Mouse (Mus musculus) gastrocnemius, postnatal 10 days (tissue): ENCODE measurements at regions not wholly inside any gene's neighbourhood (a gene's known extent, or its start where the extent isn't known, plus 50 kb on each side); places are given as distances from the start of the nearest gene placed in this dataset.
"Not testable (repeated sequence)": the region's sequence is repeated elsewhere in the genome, so short reads cannot be mapped to it uniquely, and the experiment has no call there.

Source experiments
- DNase-seq: peaks from one replicate; pipeline ENCODE4 v3.0.0; 2021; ENCODE audit warnings: mixed read lengths

DNA sequence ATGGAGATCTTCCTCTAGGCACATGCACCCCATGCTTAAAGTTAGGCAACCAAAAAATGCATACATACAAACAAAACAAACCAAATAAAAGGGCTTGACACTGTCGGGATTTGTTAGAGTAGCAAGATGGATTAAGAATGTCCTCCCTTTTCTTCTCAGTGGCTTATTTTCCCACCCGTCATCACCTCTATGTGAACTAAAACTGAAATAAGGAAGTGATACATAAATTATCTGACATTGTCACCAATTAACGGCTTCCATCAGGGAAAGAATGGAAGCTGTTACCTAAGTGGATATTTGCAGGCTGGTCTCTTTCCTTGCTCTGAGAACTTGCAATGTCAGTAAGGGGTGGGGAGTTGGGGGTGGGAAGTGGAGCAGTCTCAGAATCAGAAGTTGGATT, 541.5 kb downstream of the Diaph3 start:
- no peak for DNase-seq

DNA sequence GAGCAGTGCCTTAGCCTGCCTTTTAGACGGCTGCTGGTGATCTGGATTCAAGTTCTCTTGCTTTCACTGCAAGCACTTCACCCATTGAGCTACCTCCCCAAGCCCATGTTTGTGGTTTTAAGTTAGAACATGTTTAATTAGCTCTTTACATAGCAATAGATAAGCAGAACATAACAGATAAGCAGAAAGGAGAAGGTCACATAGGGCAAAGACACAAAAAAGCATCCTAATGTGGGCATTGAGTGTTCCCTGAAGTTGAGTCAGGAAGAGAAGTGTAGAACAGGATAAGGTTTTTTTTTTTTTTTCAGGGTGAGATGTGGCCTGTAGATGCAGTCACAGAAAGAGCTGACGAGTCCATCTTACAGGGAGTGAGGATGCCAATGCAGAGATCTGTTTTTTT, 552.5 kb downstream of the Diaph3 start:
- no peak for DNase-seq

DNA sequence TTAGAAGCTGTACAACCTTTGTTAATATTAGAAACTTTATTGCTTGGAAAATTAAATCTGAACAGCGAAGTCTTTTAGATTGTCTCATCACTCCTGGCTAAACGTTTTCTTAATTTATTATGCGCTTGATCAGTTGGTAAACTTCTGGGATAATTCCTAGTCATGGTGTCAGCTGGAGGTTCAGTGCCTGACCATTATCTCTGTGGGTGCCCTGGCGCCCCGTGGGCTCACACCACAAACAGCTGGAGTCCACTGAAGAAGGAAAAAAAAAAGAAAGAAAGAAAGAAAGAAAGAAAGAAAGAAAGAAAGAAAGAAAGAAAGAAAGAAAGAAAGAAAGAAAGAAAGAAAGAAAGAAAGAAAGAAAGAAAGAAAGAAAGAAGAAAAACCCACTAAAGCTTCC, 555.1 kb downstream of the Diaph3 start:
- not testable (repeated sequence) for DNase-seq

DNA sequence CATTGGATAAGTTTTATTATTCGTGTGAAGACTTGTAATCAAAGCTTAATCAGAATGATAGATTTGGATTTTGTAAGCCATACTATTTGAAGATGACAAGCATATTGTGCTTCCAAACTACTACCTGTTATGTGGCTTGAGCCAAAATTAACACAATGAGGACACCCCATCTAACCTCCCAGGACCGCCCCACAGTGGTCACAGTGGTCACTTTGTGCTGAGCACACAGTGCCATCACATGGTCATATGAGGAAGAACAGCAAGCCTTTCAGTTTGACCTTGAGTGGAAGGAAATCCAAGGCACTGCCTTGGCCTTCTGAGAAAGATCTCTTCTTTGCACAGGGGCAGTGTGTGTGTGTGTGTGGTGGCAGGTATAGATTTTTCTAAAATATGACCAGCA, 578.3 kb downstream of the Diaph3 start:
- DNase-seq: peak; percentile 9

DNA sequence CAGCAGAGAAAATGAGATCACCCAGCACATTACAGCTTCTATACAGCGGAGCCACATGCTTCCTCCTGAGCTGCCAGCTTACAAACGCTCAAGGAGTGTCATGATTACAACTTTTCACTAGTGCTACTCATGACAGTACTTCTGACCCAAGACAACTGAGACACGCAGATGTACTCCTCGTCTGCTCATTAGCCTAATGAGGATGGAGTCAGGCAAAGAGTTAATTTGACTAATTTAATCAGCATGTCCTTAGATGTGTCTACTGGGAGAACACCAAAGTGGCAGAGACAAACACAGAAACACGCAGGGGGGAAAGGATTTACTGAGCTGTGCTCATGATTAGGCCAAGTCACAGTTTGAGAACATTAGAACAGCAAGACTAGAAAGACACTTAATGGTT, 603.0 kb downstream of the Diaph3 start:
- DNase-seq: no peak

DNA sequence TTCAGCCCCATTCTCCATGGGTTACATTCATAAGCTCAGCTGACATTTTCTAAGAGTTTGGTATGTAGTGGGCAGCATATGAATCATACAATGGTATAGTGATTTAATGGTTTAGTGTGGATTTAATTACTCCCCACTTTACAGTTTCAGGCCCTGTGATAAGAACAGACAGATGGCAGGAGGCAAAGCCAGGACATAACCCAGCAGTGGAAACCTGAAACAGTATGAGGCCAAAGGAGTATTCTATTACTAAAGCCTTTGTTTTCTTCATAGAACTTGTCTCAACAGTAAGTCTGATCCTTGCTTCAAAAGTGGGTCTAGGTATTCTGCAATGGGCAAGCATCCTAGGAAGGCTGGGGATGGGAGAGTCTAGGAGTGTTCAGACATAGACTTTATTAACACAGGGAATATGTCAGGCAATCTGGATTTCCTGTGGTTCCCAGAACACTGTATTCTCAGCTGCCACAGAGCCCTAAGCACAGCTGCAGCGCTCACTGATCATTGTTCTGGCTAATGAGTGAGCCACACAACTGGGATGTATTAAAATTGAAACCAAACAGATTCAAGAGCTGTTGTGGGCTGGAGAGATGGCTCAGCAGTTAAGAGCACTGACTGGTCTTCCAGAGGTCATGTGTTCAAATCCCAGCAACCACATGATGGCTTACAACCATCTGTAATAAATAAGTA, 604.6 kb downstream of the Diaph3 start:
- no peak for DNase-seq

DNA sequence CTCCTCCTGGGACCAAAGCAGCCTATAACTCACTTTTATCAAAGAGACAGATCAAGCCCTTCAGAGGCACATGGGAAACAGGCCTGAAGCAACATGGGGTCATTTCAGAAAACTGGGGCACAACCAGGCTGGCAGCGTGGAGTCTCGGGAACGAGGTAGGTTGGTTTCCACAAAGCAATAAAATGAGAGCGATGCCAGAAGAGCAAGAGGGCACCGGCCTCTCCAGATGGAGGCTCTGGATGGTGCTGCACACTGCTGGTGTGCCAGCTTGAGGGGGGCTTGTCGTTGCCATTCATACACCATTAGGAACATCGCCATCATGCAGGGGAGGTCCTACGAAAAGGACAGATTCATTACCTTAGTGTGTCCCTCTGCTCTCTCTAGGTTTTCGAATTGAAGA, 630.6 kb downstream of the Diaph3 start:
- DNase-seq: no peak

DNA sequence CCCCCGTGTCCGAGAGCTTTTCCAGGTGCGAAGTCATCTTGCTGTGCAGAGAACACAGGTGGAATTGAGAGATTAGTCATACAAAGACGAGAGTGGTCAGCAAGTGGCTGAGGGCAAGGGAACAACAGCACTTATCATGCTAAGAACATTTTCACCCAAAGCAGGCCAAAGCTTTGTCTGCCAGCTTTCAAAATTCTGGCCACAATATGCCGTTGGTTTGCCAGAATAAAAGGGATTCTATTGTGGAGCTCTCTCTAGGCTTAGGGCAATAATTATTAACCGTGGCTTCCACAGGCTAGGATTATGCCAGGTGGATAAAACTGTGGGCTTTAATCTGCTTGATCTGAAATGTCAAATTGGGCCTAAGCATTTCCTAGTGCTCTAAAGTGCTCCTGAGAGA, 631.3 kb downstream of the Diaph3 start:
- DNase-seq: no peak

DNA sequence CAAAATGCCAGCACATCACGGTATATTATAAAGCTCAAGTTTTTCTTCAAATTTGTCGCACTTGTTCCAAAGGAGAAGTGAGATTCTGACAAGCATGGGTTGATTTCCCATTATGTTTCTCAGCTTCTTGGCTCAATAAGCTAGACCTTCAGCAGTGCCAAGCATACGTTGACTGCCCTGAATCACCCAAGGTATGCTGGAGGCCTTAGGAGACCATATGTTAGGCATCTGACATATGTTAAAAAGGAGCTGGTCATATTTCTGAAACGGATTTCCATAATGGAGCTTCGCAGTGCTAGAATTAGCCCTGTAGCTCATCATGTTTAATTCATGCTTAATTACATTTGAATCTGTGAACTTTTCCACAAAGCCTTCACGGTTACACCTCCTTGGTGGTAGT, 634.7 kb downstream of the Diaph3 start:
- DNase-seq: no peak

DNA sequence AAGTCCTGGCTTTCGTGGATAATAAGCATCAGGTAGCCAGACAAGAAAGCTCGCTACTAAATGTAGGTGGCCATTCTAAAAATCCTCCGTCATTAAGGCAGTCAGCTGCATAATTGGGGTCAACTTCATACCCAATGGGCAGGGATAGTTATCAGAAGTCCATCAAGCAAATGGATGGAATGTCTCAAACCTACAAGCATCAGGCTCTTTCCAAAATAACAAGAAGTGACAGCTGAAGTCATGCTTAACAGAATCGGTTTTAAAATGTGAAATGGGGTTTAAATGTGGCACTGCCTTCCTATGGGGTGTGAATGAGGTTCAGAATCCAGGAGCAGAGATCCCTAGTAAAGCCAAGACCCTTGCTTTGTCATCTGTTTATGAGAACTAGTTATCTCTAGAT, 650.2 kb downstream of the Diaph3 start:
- no peak for DNase-seq

DNA sequence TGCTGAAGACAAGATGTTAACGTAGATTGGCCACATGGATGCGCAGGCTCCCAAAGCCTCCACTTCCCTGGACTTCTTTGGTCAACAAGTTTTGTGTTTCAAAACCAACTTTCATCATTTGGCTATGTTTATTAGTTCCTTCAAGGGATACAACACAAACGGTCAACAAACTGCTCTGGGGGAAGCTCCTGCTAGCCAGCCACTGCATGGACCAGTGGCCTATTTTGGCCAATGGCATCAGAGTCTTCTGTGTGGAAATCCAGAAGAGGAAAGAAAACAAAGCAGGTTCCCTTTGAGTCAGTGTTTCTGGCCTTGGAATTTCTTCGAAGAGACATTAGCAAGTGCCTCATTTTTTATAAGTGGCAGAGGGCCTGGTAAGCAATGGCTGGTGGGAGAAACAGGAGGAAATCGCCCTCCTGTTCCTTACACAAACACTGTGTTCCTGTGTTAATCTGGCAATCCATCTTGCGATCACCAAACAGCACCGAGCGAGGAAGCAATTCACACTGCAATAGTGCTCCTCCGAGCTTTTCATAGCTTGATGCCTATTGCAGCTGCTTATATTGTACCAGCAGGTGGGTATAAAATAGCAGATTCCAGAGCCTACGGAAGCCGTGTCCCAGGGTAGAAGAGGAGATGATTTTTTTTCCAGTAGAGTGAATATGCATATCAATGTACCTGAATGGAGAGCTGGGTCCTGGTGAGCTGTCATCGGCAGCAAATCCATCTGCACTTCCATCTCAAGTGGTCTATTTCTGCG, 651.0 kb downstream of the Diaph3 start:
- DNase-seq: no peak

DNA sequence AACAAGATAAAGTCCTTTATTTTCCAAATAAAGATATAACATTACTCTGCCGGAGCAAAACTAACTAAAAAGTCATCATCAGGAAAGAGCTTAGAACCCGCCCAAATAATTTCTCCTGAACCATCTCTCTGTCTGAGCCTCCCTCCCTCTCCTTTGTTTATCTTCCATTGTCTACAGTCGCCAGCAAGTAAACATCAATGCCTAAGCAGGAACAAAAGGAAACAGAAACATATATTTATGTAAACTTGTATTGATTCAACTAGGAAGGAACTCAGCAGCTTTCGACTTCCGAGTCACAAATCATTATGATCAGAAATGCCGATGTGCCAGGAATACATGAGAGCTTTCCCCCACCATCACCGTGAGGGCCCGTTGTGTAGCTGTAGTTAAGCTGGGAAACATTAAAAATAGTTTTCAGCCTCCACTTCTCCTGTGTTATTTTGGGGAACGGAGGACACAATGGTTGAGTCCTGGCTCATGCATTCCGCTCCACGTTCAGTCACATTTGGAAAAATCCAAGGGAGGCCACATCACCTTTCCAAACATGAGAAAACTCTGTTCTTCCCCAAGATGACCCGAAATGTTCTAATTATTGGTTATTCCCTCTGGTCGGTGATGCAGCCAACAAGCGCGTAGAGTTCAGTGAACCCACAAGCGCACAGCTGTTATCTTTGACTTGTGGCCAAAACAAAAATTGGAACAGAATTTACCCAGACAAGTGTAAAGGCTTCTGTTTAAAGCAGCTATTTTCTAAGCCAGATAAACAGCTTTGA, 651.8 kb downstream of the Diaph3 start:
- peak; percentile 25 for DNase-seq

DNA sequence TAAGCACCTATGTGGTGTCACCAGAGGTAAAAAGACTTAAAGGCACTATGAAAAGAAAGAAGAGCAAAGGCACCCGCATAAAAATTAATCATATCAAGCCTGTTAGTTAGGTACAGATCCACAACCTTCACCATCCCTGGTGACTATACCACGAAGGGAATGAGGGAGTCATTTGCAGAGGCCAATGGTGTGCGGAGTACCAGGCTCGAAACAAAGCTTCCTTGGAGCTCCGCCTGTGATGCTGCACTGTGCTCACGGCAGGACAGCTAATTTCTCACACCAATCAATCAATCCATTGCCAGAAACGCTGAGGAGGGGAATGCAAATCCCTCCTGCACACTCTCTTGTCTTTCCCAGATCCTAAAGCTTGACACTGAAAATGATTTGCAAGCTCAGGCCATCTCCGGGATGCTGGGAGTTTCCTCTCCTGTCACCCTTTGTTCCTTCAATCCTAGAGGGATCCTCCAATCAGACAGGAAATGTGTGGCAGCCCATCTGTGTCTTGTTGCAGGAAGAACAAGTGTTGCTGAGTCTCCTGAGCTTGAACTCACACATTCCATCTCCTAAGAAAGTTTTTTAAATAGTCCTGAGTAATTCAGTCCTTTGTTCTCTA, 653.6 kb downstream of the Diaph3 start:
- no peak for DNase-seq

DNA sequence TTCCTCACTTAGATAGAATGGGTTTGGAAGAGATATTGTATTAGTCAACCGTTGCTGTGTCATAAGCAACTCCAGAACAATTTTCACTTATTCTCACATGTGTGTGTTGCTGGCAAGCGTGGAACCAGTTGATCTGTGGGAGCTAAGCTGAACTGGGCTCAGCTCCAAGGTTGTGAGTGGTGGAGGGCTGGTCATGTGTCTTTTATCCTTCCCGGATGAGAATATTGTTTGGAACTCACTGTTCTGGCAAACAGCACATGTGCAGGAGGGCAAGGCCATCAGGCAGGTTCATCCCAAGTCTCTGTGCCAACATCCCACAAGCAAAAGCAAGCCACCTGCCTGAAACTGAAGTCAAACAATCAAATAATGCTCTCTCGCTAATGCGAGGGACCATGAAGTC, 656.8 kb downstream of the Diaph3 start:
- peak; percentile 22 for DNase-seq

DNA sequence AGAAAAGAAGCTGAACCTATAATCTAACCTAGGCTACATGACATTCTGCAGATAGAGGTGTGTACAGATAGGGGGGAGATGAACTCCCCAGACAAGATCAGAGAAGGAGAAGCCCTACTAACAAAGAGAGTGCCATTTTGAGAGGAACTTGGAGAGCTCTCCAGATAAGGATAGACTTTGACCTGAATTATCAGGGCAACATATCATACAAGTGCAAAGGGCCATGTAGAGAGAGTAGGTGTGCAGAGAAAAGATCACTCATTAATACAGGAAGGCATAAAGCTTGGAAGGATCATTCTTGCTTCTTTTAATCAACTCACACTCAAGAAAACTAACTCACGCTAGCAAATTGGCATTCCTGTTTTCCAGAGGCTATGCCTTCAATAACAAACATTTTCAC, 667.4 kb downstream of the Diaph3 start:
- DNase-seq: no peak

DNA sequence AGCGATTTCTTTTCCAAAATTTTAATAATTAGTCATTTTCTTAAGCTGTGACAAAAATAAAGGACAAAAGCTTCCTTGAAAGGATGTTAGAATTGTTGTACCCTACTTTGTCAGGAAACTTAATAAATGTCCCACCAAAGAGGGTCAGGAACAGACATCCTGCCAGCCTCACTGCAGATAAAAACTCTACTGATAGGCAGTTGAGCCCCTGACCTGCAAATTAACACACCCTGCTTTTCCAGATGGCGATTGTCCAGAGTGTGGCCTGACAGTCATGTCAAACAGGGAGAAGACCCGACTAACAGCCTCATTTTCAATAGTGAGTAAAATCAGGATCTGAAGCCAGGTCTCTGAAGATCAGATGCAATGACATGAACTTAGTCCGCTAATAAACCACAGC, 670.6 kb downstream of the Diaph3 start:
- no peak for DNase-seq

DNA sequence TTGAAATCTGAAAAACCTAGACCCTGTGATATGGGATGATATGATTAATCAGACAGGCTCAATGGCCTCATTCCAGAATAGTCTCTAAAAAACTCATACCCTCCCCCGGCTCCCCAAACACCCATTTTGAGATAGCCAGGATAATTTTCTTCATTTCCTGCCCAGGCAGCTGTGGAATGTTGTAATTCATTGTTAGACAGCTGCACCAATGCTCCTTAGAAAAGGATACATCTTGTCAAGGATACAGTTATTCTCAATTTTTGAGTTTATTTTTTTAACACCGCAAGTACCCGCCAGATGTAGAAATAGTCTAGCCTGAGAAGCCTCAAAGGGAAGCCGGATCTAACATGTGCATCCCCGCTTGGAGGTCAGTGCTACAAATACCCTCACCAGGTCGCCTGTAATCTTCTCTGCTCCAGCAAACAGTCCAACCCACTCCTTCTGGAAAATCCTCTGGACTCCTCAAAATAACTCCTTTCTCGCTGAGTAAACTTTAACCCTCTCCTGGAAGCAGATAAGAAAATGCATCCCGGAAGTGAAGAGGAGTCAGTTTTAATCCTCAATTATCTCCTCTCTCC, 673.1 kb downstream of the Diaph3 start:
- DNase-seq: no peak

DNA sequence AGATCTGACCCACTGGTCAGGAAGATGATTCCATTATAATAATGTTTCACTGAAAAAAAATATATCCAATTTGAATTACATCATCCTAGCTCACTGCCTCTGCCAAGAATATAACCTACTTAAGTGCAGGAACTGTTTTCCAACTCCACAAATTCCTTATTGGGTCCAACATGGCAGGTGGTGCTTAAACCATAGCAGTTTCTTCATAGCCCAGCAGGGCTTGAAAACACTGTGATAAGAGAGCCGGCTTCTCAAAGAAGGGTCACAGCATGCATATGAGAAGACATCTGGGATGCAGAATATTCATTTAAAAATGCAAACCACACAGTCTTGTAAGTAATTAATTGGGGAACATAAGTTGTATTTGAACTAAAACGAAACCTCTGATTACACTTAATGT, 677.6 kb downstream of the Diaph3 start:
- DNase-seq: no peak

DNA sequence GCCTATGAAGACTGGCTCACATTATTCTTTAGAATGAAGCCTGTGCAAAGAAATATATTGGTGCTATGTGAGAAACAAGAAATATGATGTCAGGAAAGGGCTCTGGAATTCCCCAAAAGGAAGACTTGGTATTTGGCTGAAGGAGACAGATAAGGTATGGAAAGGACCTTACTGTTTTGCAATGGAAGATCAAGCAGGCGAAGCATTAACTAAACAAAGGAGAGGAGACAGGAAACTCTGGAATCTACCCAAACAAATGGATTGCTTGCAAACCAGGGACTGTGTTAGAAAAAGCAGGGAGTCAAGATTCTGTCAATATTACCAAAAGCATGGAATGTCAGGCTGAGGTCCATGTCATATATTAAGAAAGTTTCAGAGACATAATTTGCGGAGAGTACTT, 687.9 kb downstream of the Diaph3 start:
- DNase-seq: no peak

DNA sequence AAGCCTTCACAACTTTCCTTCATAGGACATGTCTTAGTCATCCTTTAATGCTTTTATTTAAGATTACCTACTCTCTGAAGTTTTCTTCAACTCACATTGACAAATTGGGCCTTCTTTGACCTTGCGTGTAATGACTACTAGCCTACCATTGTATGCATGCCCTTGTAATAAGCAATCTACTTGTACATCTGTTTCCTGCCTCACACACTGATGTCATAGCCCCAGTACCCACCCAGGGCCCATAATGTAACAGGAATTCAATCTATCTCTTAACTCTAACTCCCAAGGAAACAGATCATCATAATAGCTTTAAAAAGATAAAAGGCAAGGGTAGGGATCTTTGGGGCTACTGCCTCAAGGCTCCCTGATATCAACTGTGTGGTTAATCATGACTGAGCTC, 690.4 kb downstream of the Diaph3 start:
- DNase-seq: no peak

DNA sequence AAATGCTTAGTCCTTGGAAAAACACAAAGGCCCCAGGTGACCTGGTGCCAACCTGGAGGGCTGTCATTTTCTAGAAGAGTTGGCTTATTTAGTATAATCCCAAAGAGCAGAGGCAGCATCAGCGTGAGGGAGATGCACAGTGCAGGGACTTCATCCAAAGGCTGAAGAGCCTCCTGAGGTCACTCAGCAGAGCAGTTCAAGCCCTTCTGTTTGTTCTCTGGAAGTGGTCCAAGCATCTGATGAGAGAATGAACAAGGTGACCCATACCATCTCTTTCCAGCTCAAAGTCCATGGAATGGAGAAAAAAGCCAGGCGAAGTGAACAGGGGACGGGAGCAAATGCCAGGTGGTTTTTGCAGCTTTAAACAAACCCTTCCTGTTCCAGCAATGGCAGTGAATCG, 695.9 kb downstream of the Diaph3 start:
- DNase-seq: no peak
